Mouse (Mus musculus) olfactory bulb, adult 2 months (tissue): ENCODE measurements around the gene Cyp4a10. TPM values are rescaled to one million over a fixed set of nuclear protein-coding genes. Genes with fewer than 3 reads are reported as not detected.
"Not testable (repeated sequence)": the region's sequence is repeated elsewhere in the genome, so short reads cannot be mapped to it uniquely, and the experiment has no call there.

Experiments
- H3K27ac ChIP-seq: fragments of 200-500 bp; 2 replicates; pipeline ENCODE4 v1.5.1; 2012; ENCODE audit warnings: low read depth, low read length; ENCODE audit not compliant: insufficient read depth
- H3K4me1 ChIP-seq: fragments of 200-500 bp; 2 replicates; pipeline ENCODE4 v1.6.1; 2012; ENCODE audit warnings: low read length; ENCODE audit not compliant: control insufficient read depth, insufficient read depth
- H3K4me3 ChIP-seq: fragments of 200-500 bp; 2 replicates; pipeline ENCODE4 v1.5.1; 2012; ENCODE audit warnings: mild to moderate bottlenecking, low read depth, low read length, moderate library complexity; ENCODE audit not compliant: insufficient read depth
- CTCF ChIP-seq: fragments of 200-500 bp; IDR thresholded peaks from 2 replicates; pipeline ENCODE4 v1.5.1; 2012; ENCODE audit warnings: low read depth, mild to moderate bottlenecking, low read length, moderate library complexity; ENCODE audit not compliant: insufficient read depth
- POLR2A ChIP-seq: fragments of 200-500 bp; IDR thresholded peaks from 2 replicates; pipeline ENCODE4 v1.6.1; 2012; ENCODE audit warnings: mild to moderate bottlenecking, low read depth, low read length, moderate library complexity; ENCODE audit not compliant: insufficient read depth
- WGBS: fragments of 180-500 bp; shearing (Covaris S2); methylation state at CpG from one replicate; pipeline ENCODE4 v1.1.7; 2018; 5-methylcytosine and 5-hydroxymethylcytosine counted together
- polyA plus RNA-seq: library from polyadenylated mRNA; stranded (reverse); fragments of >200 nt; gene quantifications from 2 replicates; pipeline ENCODE4 v1.2.4, GENCODE M21; 2012; ENCODE audit warnings: low replicate concordance; ENCODE audit not compliant: missing spikeins, insufficient read depth, insufficient read length

The Cyp4a10 gene
- polyA plus RNA-seq: not detected in 2 replicates

DNA sequence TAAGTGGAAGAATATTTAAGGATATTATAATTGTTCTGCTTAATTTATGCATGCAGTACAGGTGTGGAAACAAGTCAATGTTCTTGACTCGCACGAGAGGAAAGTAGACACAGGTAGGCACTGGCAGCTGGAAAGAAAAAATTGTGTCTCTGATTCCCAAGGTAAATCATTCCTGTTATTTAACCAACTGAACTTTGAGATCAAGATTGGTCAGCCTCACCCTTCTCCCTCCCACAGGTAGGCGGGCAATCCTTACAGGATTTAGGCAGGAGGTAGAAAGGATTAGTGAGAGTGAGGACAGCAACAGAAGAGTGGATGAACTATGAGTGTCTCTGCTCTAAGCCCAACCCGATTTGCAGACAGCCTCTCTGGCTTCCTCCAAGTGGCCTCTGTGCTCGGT, at the start of gene Cyp4a10:
Gene Cyp4a10 (plus strand): TSS at position 265 of the 400 bp plus-strand sequence.
- H3K4me1 ChIP-seq, H3K27ac ChIP-seq, H3K4me3 ChIP-seq: not testable (repeated sequence)
- WGBS: 86% methylated on average over 5 of the region's 5 CpGs

DNA sequence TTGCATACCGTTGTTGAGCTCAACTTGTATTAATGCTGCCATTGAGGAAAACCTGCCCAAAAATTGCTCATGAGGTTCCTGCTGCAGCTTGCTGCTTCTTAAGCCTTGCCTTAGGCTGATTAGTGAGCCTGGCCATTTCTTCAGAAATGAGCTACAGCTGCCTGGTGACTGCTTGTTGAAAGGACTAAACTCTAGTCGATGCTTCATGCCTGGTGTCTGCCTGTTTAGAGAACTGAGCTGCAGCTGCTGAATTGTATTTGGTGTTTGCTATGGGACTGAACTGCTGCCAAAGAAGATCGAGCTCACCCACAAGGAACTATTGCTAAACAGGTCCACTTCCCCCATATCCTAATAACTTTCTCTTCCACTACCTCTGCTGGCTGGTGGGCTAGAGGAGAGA, 44.5 kb upstream of the Cyp4a10 start:
- WGBS: 54% methylated on average over 3 of the region's 3 CpGs

DNA sequence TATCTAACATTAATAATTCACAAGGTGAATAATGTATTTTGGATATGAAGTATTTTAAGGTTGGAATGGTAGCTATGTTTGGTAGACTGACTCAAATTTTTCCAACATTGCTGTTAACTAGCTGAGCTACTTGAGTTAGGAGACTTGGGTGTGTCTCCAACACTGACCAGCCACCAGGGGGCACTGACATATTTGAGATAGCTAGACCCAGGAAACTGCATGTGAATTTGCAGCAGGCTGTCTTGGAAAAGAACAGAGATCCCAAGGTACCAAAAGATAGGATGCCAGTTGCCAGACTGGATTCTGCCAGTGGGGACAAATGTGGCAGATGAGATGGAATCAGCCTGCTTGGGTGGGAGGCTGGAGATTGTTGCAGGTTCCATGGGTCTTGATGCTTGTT, 42.0 kb upstream of the Cyp4a10 start:
- not testable (repeated sequence) for H3K4me1 ChIP-seq, H3K4me3 ChIP-seq, H3K27ac ChIP-seq

More for the DNA sequence above, 44.5 kb upstream of the Cyp4a10 start:
- not testable (repeated sequence) for H3K4me3 ChIP-seq, H3K27ac ChIP-seq, H3K4me1 ChIP-seq

DNA sequence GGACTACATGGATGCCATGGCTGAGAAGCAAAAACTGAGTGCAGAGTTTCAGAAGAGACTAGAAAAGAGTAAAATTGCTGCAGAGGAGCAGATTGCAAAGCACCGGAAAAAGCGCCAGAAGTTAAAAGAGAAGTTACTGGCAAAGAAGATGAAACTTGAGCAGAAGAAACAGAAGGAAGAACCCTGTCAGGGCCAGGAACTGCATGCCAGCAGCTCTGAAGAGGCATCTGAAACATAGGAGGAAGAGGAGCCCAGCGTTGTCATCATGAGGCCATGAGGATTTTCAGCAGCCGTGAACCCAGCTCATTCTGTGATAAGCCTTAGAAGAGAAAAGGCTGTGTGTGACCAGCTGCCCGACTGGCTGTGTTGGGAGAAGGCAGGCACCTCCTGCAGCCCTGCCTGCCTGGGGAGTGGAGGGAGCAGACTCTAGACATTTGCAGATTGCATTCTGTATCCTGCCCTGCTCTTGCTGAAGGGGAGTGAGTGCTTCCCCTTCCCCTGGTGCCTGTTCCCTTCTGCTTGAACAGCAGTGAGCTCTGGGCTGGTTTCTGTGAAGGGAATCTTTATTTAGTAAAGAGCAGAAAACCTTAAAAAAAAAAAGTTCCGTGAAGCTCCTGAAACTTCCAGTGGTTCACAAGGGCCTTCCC, 36.9 kb upstream of the Cyp4a10 start:
- no peak overlapping the region for H3K27ac ChIP-seq
- TF ChIP-seq CTCF (no peak), POLR2A (no peak)
- H3K4me1 ChIP-seq: no peaks in the 10 kb centered on the region
- H3K4me3 ChIP-seq: no peak overlapping the region
- 80% methylated on average over 6 of the region's 6 CpGs for WGBS

DNA sequence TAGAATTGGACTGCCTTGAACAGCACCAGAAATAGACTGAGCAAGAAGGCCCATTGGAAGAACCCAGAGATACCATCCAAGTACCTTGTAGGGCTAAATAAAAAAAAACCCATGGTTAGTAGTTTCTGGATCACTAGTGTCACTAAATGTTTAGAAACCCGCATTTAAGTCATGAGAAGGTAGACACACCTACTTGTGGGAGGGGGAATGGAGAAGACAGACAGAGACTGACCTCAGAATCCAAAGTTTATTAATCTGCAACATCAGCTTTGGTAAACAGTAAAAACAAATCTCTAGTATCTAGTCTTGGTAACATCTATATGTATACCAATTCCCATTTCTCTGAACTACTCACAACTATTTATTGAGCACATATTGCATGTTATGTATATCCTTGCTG, 22.1 kb upstream of the Cyp4a10 start, which contains the start of gene Cyp4a14:
Gene Cyp4a14 (minus strand): TSS at position 142 of the 400 bp plus-strand sequence.
- no peak within 1 kb of the TSS for H3K27ac ChIP-seq
- 76% methylated on average over 1 of the region's 1 CpGs for WGBS
- H3K4me3 ChIP-seq: no peak within 1 kb of the TSS
- no peaks in the 10 kb centered on the region for H3K4me1 ChIP-seq
- TF ChIP-seq POLR2A (no peak), CTCF (no peak)

DNA sequence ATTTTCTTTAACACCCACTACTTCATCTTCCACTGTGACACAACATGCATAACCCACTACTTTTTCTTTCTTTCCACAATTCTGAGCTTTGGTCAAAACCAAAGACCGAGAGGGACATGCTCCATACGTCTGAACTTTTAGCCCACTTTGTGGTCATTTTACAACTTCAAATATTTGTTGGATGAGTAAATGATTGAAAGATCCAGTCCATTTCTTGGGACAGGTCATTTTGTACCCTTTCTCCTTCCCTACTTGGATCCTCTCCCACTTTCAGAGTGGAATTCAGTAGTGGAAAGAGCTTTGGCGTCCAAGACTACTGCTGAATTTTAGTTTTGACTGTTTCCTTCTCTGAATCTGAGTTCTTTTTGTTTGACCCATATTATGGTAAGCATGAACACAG, 20.6 kb upstream of the Cyp4a10 start:
- no peaks in the 10 kb centered on the region for H3K4me1 ChIP-seq
- 86% methylated on average over 3 of the region's 3 CpGs for WGBS
- TF ChIP-seq POLR2A (no peak), CTCF (no peak)
- H3K27ac ChIP-seq: no peak overlapping the region
- no peak overlapping the region for H3K4me3 ChIP-seq

DNA sequence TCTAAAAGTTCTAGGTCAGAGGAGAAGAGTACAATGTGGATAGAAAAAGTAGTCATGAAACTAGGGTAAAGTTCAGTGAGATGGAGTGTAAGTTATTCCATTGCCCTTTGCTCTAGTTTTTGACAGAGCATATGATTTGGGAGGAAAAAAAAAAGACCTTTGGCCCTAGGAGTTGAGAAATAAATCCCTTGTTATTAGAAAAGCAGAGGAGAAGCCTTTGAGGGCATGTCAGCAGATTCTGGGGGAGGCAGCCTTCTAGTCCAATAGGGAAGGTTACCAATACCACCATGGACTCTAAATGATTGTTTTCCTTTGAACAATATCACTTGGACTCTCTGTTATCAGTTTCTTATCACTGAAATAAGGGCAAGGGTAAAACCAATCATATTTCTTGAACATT, 4.1 kb upstream of the Cyp4a10 start:
- H3K4me3 ChIP-seq, H3K4me1 ChIP-seq, H3K27ac ChIP-seq: not testable (repeated sequence)

DNA sequence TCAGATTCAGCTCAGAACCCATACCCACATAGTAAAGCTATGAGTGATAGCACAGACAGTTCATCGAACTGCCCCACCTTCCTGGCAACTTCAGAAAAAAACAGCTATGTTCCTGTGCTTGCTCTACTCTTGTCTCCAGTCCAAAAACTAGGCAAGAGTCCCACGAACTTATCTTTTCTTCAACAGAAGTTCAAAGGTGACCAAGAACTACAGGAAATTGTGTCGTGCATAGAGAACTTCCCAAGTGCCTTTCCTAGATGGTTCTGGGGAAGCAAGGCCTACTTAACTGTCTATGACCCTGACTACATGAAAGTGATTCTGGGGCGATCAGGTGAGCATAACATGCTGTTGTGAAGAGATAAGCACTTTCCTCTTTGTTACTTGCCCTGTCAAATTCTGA, 1.4 kb downstream of the Cyp4a10 start:
- Histone ChIP-seq H3K4me3 (no peak overlapping the region), H3K4me1 (no peaks in the 10 kb centered on the region), H3K27ac (no peak overlapping the region)
- TF ChIP-seq POLR2A (no peak), CTCF (no peak)
- WGBS: 69% methylated on average over 4 of the region's 4 CpGs

DNA sequence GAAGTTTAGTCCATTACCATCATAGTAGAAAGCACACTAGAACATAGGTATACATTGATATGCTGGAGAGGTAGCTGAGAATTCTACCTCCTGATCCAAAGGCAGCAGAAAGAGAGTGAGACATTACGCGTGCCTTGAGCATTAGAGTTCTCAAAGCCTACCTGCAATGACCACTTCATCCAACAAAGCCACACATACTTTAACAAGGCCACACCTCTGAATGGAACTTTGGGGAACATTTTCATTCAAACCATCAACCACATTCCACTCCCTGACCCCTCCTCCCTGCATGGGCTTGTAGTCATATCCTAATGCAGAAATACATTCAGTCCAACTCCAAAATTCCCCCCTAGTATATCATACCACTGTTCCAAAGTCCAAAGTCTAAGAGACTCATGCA, 3.7 kb downstream of the Cyp4a10 start:
- no peak overlapping the region for H3K4me3 ChIP-seq
- no peak overlapping the region for H3K27ac ChIP-seq
- 98% methylated on average over 2 of the region's 2 CpGs for WGBS
- no peaks in the 10 kb centered on the region for H3K4me1 ChIP-seq
- TF ChIP-seq POLR2A (no peak), CTCF (no peak)

DNA sequence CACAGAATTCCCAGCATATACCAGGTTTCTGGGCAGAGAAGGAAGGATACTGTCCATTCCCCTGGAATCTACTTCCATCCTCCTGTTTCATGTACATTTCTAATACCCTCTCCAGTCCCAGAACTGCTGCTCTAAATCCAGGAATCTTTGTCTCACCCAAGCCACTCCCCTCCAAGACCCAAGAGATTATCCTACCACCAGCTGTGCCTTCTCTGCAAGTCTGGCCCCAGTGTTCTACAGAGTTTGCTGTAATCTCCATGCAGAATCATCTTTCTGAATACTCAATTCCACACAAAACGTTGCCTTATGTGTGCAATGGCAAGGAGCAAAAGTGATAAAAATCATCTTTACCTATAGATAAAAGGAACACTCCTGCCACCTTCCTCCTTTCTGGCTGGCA, 27.0 kb downstream of the Cyp4a10 start:
- H3K27ac ChIP-seq: no peak overlapping the region
- 37% methylated on average over 1 of the region's 1 CpGs for WGBS
- no peak for TF ChIP-seq POLR2A
- TF ChIP-seq CTCF: no peak
- H3K4me3 ChIP-seq: no peak overlapping the region
- H3K4me1 ChIP-seq: no peaks in the 10 kb centered on the region
